Mouse (Mus musculus) megakaryocyte progenitor cell, adult 5-6 weeks (primary cell): ENCODE data around the gene Umodl1. TPM values are rescaled to one million over a fixed set of nuclear protein-coding genes. Genes with fewer than 3 reads are reported as not detected.

Experiments
- ATAC-seq: replicated peaks from 2 replicates; pipeline ENCODE4 v1.8.0; 2016; ENCODE audit warnings: mild to moderate bottlenecking, moderate TSS enrichment, inconsistent platforms; ENCODE audit not compliant: poor library complexity
- total RNA-seq, 2 experiments: library from RNA; stranded (forward) in 1 of 2; stranded (reverse) in 1 of 2; fragments of 157-497, 149-512 nt in 1 of 2; fragments of 200-1000 nt in 1 of 2; gene quantifications; 2 replicates each; pipeline versions ENCODE4 v1.2.3 to v1.2.4; 2015 to 2017

The Umodl1 gene
- total RNA-seq, 2 experiments from 2014 or later = not detected

GRCm38 (mm10) chr17:31034674-31035356, 80.4 kb downstream of the Umodl1 start:
- no peak for ATAC-seq

- no peak for ATAC-seq
Measured at GRCm38 (mm10) chr17:31036168-31036876, 81.9 kb downstream of the Umodl1 start.

- no peak for ATAC-seq
Measured at GRCm38 (mm10) chr17:31037331-31037730, 82.9 kb downstream of the Umodl1 start.

GRCm38 (mm10) chr17:31038381-31038780, 83.9 kb downstream of the Umodl1 start:
- peak; percentile 34 for ATAC-seq

- ATAC-seq = peak; percentile 82
Measured at GRCm38 (mm10) chr17:31039626-31040025, 85.2 kb downstream of the Umodl1 start.

GRCm38 (mm10) chr17:31040421-31040820, 86.0 kb downstream of the Umodl1 start:
- ATAC-seq = no peak

- no peak for ATAC-seq
Measured at GRCm38 (mm10) chr17:31042751-31043150, 88.3 kb downstream of the Umodl1 start.

GRCm38 (mm10) chr17:31057151-31057890, 102.9 kb downstream of the Umodl1 start, which contains the start of gene Abcg1:
TSS of gene Abcg1 (plus strand) at chr17:31057675.
- peak; percentile 42 for ATAC-seq

GRCm38 (mm10) chr17:31057891-31058744, 103.7 kb downstream of the Umodl1 start:
- ATAC-seq = peak; percentile 21

GRCm38 (mm10) chr17:31058745-31059085, 104.3 kb downstream of the Umodl1 start:
- ATAC-seq = peak; percentile 18

- no peak for ATAC-seq
Measured at GRCm38 (mm10) chr17:31060196-31060587, 105.8 kb downstream of the Umodl1 start.

Other genes with a start within 250 kb of the Umodl1 start
- not detected in 2 replicates for gene Glp1r, start 52.8 kb upstream of the Umodl1 start, total RNA-seq (2015)
- gene Glp1r, start 52.8 kb upstream of the Umodl1 start, total RNA-seq (2017) = not detected in 2 replicates
- gene Abcg1, start 103.0 kb downstream of the Umodl1 start, total RNA-seq (2015) = 6.2 and 8.3 TPM in 2 replicates
- 10.6 and 11.3 TPM in 2 replicates for gene Abcg1, start 103.0 kb downstream of the Umodl1 start, total RNA-seq (2017)
- gene Tff3, start 175.0 kb downstream of the Umodl1 start, total RNA-seq (2015) = not detected in 2 replicates
- not detected in 2 replicates for gene Tff3, start 175.0 kb downstream of the Umodl1 start, total RNA-seq (2017)
- gene Tff2, start 189.6 kb downstream of the Umodl1 start, total RNA-seq (2015) = not detected in 2 replicates
- gene Tff2, start 189.6 kb downstream of the Umodl1 start, total RNA-seq (2017) = not detected in 2 replicates
- gene Tff1, start 210.6 kb downstream of the Umodl1 start, total RNA-seq (2015) = not detected in 2 replicates
- gene Tff1, start 210.6 kb downstream of the Umodl1 start, total RNA-seq (2017) = not detected in 2 replicates
- gene Tmprss3, start 244.3 kb downstream of the Umodl1 start, total RNA-seq (2015) = 5.6 and 7.6 TPM in 2 replicates
- gene Tmprss3, start 244.3 kb downstream of the Umodl1 start, total RNA-seq (2017) = 2.4 and 2.9 TPM in 2 replicates